Mouse (Mus musculus) liver, adult 10 weeks (tissue): ENCODE measurements around the gene Spata16. TPM values are rescaled to one million over a fixed set of nuclear protein-coding genes. Genes with fewer than 3 reads are reported as not detected.

Source experiments
- polyA plus RNA-seq: library from polyadenylated mRNA; stranded (reverse); fragments of 350-450 nt; fragmentation: Illumina TruSeq; extraction: RNeasy Lipid Tissue Mini Kit (QIAGEN cat#74804); gene quantifications from one replicate; pipeline ENCODE4 v1.2.3, GENCODE M21; 2014; ENCODE audit warnings: low read depth, low replicate concordance

The Spata16 gene
- polyA plus RNA-seq: not detected

DNA sequence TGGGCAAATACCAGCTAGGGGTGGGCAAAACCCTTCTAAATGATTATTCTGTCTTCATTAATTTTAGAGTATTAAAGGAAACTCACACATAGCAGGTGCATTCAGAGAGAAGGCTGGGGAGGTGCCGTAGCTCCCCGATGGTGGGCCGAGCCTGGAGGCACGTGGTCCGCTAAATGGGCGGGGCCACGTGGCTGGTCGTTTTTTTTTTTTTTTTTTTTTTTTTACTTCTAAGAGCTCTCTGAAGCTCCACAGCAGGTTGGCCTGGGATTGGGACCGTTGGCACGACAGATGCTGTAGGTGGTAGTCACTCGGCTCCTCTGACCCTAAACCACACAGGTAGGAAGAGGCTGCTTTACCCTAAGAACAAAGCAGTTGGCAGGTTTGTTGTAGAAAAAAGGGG is at the start of gene Spata16:
TSS of gene Spata16 (plus strand) at position 219 of the 400 bp plus-strand sequence.

